Mouse (Mus musculus) ZHBTc4 (cell line): ENCODE data around the gene Ttc17.

Experiments
- DNase-seq: peaks from one replicate; pipeline ENCODE4 v3.0.0-alpha.2; 2011; ENCODE audit warnings: low read depth, low spot score

Ttc17 gene

GRCm38 (mm10) chr2:94381057-94381647 is 25.3 kb downstream of the Ttc17 start:
- DNase-seq, result no peak

GRCm38 (mm10) chr2:94378678-94379077 is 27.8 kb downstream of the Ttc17 start:
- DNase-seq, result peak; percentile 24

- peak; percentile 66 for DNase-seq
These were observed 35.4 kb downstream of the Ttc17 start for GRCm38 (mm10) chr2:94371093-94371492.

GRCm38 (mm10) chr2:94363821-94364220 is 42.7 kb downstream of the Ttc17 start:
- no peak for DNase-seq

- no peak for DNase-seq
These were observed 46.0 kb downstream of the Ttc17 start for GRCm38 (mm10) chr2:94360398-94360973.

- DNase-seq, result no peak
These were observed 58.3 kb downstream of the Ttc17 start for GRCm38 (mm10) chr2:94348165-94348591.

- no peak for DNase-seq
These were observed 59.7 kb downstream of the Ttc17 start for GRCm38 (mm10) chr2:94346746-94347145.

GRCm38 (mm10) chr2:94344624-94345023 is 61.9 kb downstream of the Ttc17 start:
- DNase-seq, result no peak

- DNase-seq, result no peak
These were observed 62.9 kb downstream of the Ttc17 start for GRCm38 (mm10) chr2:94343290-94344285.

- DNase-seq, result no peak
These were observed 65.7 kb downstream of the Ttc17 start for GRCm38 (mm10) chr2:94340769-94341168.

GRCm38 (mm10) chr2:94339495-94339894 is 67.0 kb downstream of the Ttc17 start:
- no peak for DNase-seq

GRCm38 (mm10) chr2:94336336-94336735 is 70.2 kb downstream of the Ttc17 start:
- no peak for DNase-seq

- DNase-seq, result no peak
These were observed 71.8 kb downstream of the Ttc17 start for GRCm38 (mm10) chr2:94334742-94335046.

GRCm38 (mm10) chr2:94333841-94334741 is 72.4 kb downstream of the Ttc17 start:
- DNase-seq, result no peak

GRCm38 (mm10) chr2:94333086-94333485 is 73.4 kb downstream of the Ttc17 start:
- DNase-seq, result no peak

- DNase-seq, result no peak
These were observed 77.2 kb downstream of the Ttc17 start for GRCm38 (mm10) chr2:94329336-94329735.

GRCm38 (mm10) chr2:94327836-94328235 is 78.7 kb downstream of the Ttc17 start:
- DNase-seq, result no peak

GRCm38 (mm10) chr2:94319780-94320179 is 86.7 kb downstream of the Ttc17 start:
- DNase-seq, result no peak

GRCm38 (mm10) chr2:94316526-94316925 is 90.0 kb downstream of the Ttc17 start:
- peak; percentile 30 for DNase-seq

- peak; percentile 28 for DNase-seq
These were observed 102.5 kb downstream of the Ttc17 start for GRCm38 (mm10) chr2:94303984-94304383.

GRCm38 (mm10) chr2:94302393-94302792 is 104.1 kb downstream of the Ttc17 start:
- DNase-seq, result no peak

GRCm38 (mm10) chr2:94301749-94302148 is 104.7 kb downstream of the Ttc17 start:
- DNase-seq, result no peak
